Mouse (Mus musculus): ENCODE measurements around the gene Ctnnbl1. TPM values are rescaled to one million over a fixed set of nuclear protein-coding genes. Genes with fewer than 3 reads are reported as not detected.

Ctnnbl1 gene
- polyA plus RNA-seq, 1 experiment from 2014 or later, result 67.8 TPM

- DNase-seq (ENCODE audit: low spot score), result no peak
Measured at GRCm38 (mm10) chr2:157750481-157750880, 13.3 kb downstream of the Ctnnbl1 start.

- no peak for DNase-seq (ENCODE audit: low spot score)
Measured at GRCm38 (mm10) chr2:157750926-157751588, 13.9 kb downstream of the Ctnnbl1 start.

GRCm38 (mm10) chr2:157751589-157752373 lies 14.6 kb downstream of the Ctnnbl1 start:
- no peak for DNase-seq (ENCODE audit: low spot score)

- DNase-seq (ENCODE audit: low spot score), result no peak
Measured at GRCm38 (mm10) chr2:157752374-157752743, 15.2 kb downstream of the Ctnnbl1 start.

GRCm38 (mm10) chr2:157755771-157756170 lies 18.6 kb downstream of the Ctnnbl1 start:
- no peak for DNase-seq (ENCODE audit: low spot score)

- no peak for DNase-seq (ENCODE audit: low spot score)
Measured at GRCm38 (mm10) chr2:157756193-157756592, 19.0 kb downstream of the Ctnnbl1 start.

- no peak for DNase-seq (ENCODE audit: low spot score)
Measured at GRCm38 (mm10) chr2:157758395-157758794, 21.2 kb downstream of the Ctnnbl1 start.

GRCm38 (mm10) chr2:157759717-157760116 lies 22.5 kb downstream of the Ctnnbl1 start:
- DNase-seq (ENCODE audit: low spot score), result no peak

- no peak for DNase-seq (ENCODE audit: low spot score)
Measured at GRCm38 (mm10) chr2:157762903-157763302, 25.7 kb downstream of the Ctnnbl1 start.

GRCm38 (mm10) chr2:157766591-157766990 lies 29.4 kb downstream of the Ctnnbl1 start:
- DNase-seq (ENCODE audit: low spot score), result no peak

- DNase-seq (ENCODE audit: low spot score), result no peak
Measured at GRCm38 (mm10) chr2:157768682-157769429, 31.7 kb downstream of the Ctnnbl1 start.

GRCm38 (mm10) chr2:157770761-157771160 lies 33.6 kb downstream of the Ctnnbl1 start:
- DNase-seq (ENCODE audit: low spot score), result no peak

- no peak for DNase-seq (ENCODE audit: low spot score)
Measured at GRCm38 (mm10) chr2:157773661-157774060, 36.5 kb downstream of the Ctnnbl1 start.

- DNase-seq (ENCODE audit: low spot score), result no peak
Measured at GRCm38 (mm10) chr2:157775957-157776356, 38.8 kb downstream of the Ctnnbl1 start.

- no peak for DNase-seq (ENCODE audit: low spot score)
Measured at GRCm38 (mm10) chr2:157780956-157781355, 43.8 kb downstream of the Ctnnbl1 start.

- DNase-seq (ENCODE audit: low spot score), result no peak
Measured at GRCm38 (mm10) chr2:157783152-157783551, 46.0 kb downstream of the Ctnnbl1 start.

- DNase-seq (ENCODE audit: low spot score), result no peak
Measured at GRCm38 (mm10) chr2:157784238-157784637, 47.0 kb downstream of the Ctnnbl1 start.

- no peak for DNase-seq (ENCODE audit: low spot score)
Measured at GRCm38 (mm10) chr2:157784647-157785046, 47.4 kb downstream of the Ctnnbl1 start.

- no peak for DNase-seq (ENCODE audit: low spot score)
Measured at GRCm38 (mm10) chr2:157789226-157789625, 52.0 kb downstream of the Ctnnbl1 start.

GRCm38 (mm10) chr2:157790836-157791495 lies 53.8 kb downstream of the Ctnnbl1 start:
- DNase-seq (ENCODE audit: low spot score), result no peak

- DNase-seq (ENCODE audit: low spot score), result no peak
Measured at GRCm38 (mm10) chr2:157791528-157792162, 54.4 kb downstream of the Ctnnbl1 start.
